8 mouse cellular contexts compared by ENCODE assay signal in genomic region chr13:6647067-6647991, GRCm38 (mm10). TPM values are rescaled to one million over a fixed set of nuclear protein-coding genes. Genes with fewer than 3 reads are reported as not detected.
DNase-seq lines count a peak whose midpoint lies in the region; ATAC-seq and TF ChIP-seq lines count a peak whose summit lies in the region.

No protein-coding gene starts in this region.

- H3K9me3 ChIP-seq in CH12.LX (replicated peaks; ENCODE audit: low read length) = no peaks in the 10 kb centered on the region
- no peaks in the 10 kb centered on the region for H3K9me3 ChIP-seq in embryonic facial prominence, embryonic 11.5 days (replicated peaks; ENCODE audit: control insufficient read depth, low read length)
- H3K9me3 ChIP-seq in heart, postnatal 0 days (replicated peaks; ENCODE audit: control insufficient read depth, low read length) = no peaks in the 10 kb centered on the region
- no peaks in the 10 kb centered on the region for H3K9me3 ChIP-seq in neural tube, embryonic 12.5 days

- H3K36me3 ChIP-seq in CH12.LX (replicated peaks in 1 of 2; ENCODE audit: control insufficient read depth in 1 of 2, insufficient read depth in 1 of 2, low read length in 1 of 2) = peaks cover 0 to 21% of the 10 kb centered on the region in 2 experiments
- no peaks in the 10 kb centered on the region for H3K36me3 ChIP-seq in embryonic facial prominence, embryonic 11.5 days (replicated peaks; ENCODE audit: control insufficient read depth, insufficient read depth, low read depth, low read length)
- H3K36me3 ChIP-seq in heart, postnatal 0 days (replicated peaks; ENCODE audit: control insufficient read depth, insufficient read depth, low read length) = no peaks in the 10 kb centered on the region
- no peaks in the 10 kb centered on the region for H3K36me3 ChIP-seq in neural tube, embryonic 12.5 days
- 0 out of 2 replicates have a peak, but pooled peaks cover 3% of the 10 kb centered on the region for H3K36me3 ChIP-seq in thymus, adult 2 months (ENCODE audit: control insufficient read depth, insufficient read depth, low read length)

- peak; percentile 86 for DNase-seq in CH12.LX (ENCODE audit: extremely low read depth)
- DNase-seq in adrenal gland, postnatal 10 days = peak; percentile 79
- DNase-seq in embryonic facial prominence, embryonic 11.5 days (ENCODE audit: low spot score) = peak; percentile 44
- peak; percentile 48 for DNase-seq in heart, postnatal 0 days (ENCODE audit: low spot score)
- peak; percentile 59 to 78 for DNase-seq in kidney, postnatal 36 days
- DNase-seq in lung, adult 18-20 months = peak; percentile 65 to 68
- peak; percentile 88 for DNase-seq in thymus, adult 2 months

- peak overlapping the region; percentile 78 for H3K9ac ChIP-seq in CH12.LX (ENCODE audit: insufficient read depth, low read depth)
- H3K9ac ChIP-seq in embryonic facial prominence, embryonic 11.5 days (replicated peaks; ENCODE audit: low read length) = peak overlapping the region; percentile 41
- H3K9ac ChIP-seq in heart, postnatal 0 days (replicated peaks; ENCODE audit: low read depth, low read length) = peak overlapping the region; percentile 74
- peak overlapping the region; percentile 65 for H3K9ac ChIP-seq in neural tube, embryonic 12.5 days

- TF ChIP-seq RAD21 in CH12.LX (IDR thresholded peaks at IDR 0.05; ENCODE audit: low read depth, low read length) = no peak

- in situ Hi-C loops in CH12.LX (cut with MboI; ENCODE audit: low pct_ligation_motif_present, low pct_unique_long_range_greater_than_20kb, low sequenced_read_pairs) = loop anchor here (25.0 kb wide), 1 partner anchor 785 kb away; the partner anchor contains the start of gene Klf6

- peak; percentile 71 for TF ChIP-seq POLR2A in CH12.LX (IDR thresholded peaks at IDR 0.05; ENCODE audit: low read depth, low read length)
- peak; percentile 55; the same call in 1 of the 2 replicates for TF ChIP-seq POLR2A in thymus, adult 2 months (IDR thresholded peaks at IDR 0.05; ENCODE audit: control insufficient read depth, extremely low read depth, insufficient read depth, low read length, poor library complexity)

- H3K27me3 ChIP-seq in CH12.LX (replicated peaks) = no peaks in the 10 kb centered on the region
- H3K27me3 ChIP-seq in embryonic facial prominence, embryonic 11.5 days (ENCODE audit: control insufficient read depth, insufficient read depth, low read length) = no peaks in the 10 kb centered on the region
- H3K27me3 ChIP-seq in heart, postnatal 0 days (ENCODE audit: control insufficient read depth, insufficient read depth, low read length) = no peaks in the 10 kb centered on the region
- no peaks in the 10 kb centered on the region for H3K27me3 ChIP-seq in neural tube, embryonic 12.5 days (replicated peaks)
- H3K27me3 ChIP-seq in thymus, adult 2 months (ENCODE audit: control insufficient read depth, insufficient read depth, low read length) = no peaks in the 10 kb centered on the region

- no peak for TF ChIP-seq CTCF in CH12.LX (conservative IDR thresholded peaks at IDR 0.05 in 1 of 2, IDR thresholded peaks at IDR 0.05 in 1 of 2; ENCODE audit: low read depth in 2 of 2, low read length in 2 of 2)
- TF ChIP-seq CTCF in heart, postnatal 0 days (IDR thresholded peaks at IDR 0.05; ENCODE audit: low read depth) = no peak
- 0 out of 2 replicates have a peak, but pooled peaks have one; percentile 21 for TF ChIP-seq CTCF in thymus, adult 2 months (IDR thresholded peaks at IDR 0.05; ENCODE audit: borderline replicate concordance, control insufficient read depth, extremely low read depth, insufficient read depth, low read length, poor library complexity)

- no peak for TF ChIP-seq EP300 in CH12.LX (IDR thresholded peaks at IDR 0.05; ENCODE audit: low read length)
- TF ChIP-seq EP300 in heart, postnatal 0 days (IDR thresholded peaks at IDR 0.05; ENCODE audit: low read depth) = no peak

- H3K27ac ChIP-seq in CH12.LX (ENCODE audit: insufficient read depth, low read depth) = peak overlapping the region; percentile 62
- no peak overlapping the region for H3K27ac ChIP-seq in embryonic facial prominence, embryonic 11.5 days (replicated peaks; ENCODE audit: low read depth, low read length)
- peak overlapping the region; percentile 94 for H3K27ac ChIP-seq in heart, postnatal 0 days (ENCODE audit: low read depth)
- H3K27ac ChIP-seq in neural tube, embryonic 12.5 days = no peak overlapping the region
- H3K27ac ChIP-seq in thymus, adult 2 months (ENCODE audit: control insufficient read depth, insufficient read depth, low read length) = peak overlapping the region; percentile 79

- peaks cover 4 to 45% of the 10 kb centered on the region in 2 experiments; a peak in 3 of 4 replicates for H3K4me1 ChIP-seq in CH12.LX (ENCODE audit: control insufficient read depth in 1 of 2, insufficient read depth in 2 of 2)
- H3K4me1 ChIP-seq in embryonic facial prominence, embryonic 11.5 days (ENCODE audit: control insufficient read depth, insufficient read depth, low read length) = peaks cover 3% of the 10 kb centered on the region; the same call in 1 of the 2 replicates
- H3K4me1 ChIP-seq in heart, postnatal 0 days (ENCODE audit: control insufficient read depth, insufficient read depth) = peaks cover 25% of the 10 kb centered on the region
- peaks cover 8% of the 10 kb centered on the region; the same call in 1 of the 2 replicates for H3K4me1 ChIP-seq in neural tube, embryonic 12.5 days
- peaks cover 4% of the 10 kb centered on the region for H3K4me1 ChIP-seq in thymus, adult 2 months (replicated peaks; ENCODE audit: control insufficient read depth, insufficient read depth, low read length)

- dilution Hi-C loops in CH12.LX (cut with MboI; ENCODE audit: extremely low pct_ligation_motif_present, extremely low pct_unique_long_range_greater_than_20kb, low sequenced_read_pairs) = no loop called here

- H3K4me3 ChIP-seq in CH12.LX (replicated peaks in 1 of 3; ENCODE audit: low read depth in 2 of 3, low read length in 2 of 3, poor library complexity in 1 of 3) = peak overlapping the region; percentile 64 to 95 (median 95)
- H3K4me3 ChIP-seq in embryonic facial prominence, embryonic 11.5 days (ENCODE audit: low read depth, low read length) = peak overlapping the region; percentile 50
- H3K4me3 ChIP-seq in heart, postnatal 0 days (ENCODE audit: low read depth, low read length) = peak overlapping the region; percentile 75
- H3K4me3 ChIP-seq in neural tube, embryonic 12.5 days = peak overlapping the region; percentile 56
- peak overlapping the region; percentile 57 for H3K4me3 ChIP-seq in thymus, adult 2 months (ENCODE audit: control insufficient read depth, insufficient read depth, low read length)

- under 1% methylated on average over 39 of the region's 39 CpGs for WGBS in embryonic facial prominence, embryonic 11.5 days
- WGBS in heart, postnatal 0 days = 0% methylated on average over 39 of the region's 39 CpGs
- WGBS in neural tube, embryonic 12.5 days = under 1% methylated on average over 39 of the region's 39 CpGs
- under 1% methylated on average over 39 of the region's 39 CpGs for WGBS in thymus, adult 2 months

- peak; percentile 56 for ATAC-seq in embryonic facial prominence, embryonic 11.5 days (replicated peaks; ENCODE audit: insufficient number of reproducible peaks, low FRiP score, low TSS enrichment, low read depth)
- ATAC-seq in heart, postnatal 0 days (ENCODE audit: insufficient read depth, low read depth) = peak; percentile 72
- ATAC-seq in neural tube, embryonic 12.5 days (ENCODE audit: low FRiP score, low read depth) = peak; percentile 35

- H3K4me2 ChIP-seq in CH12.LX (ENCODE audit: insufficient read depth, low read depth, poor library complexity, severe bottlenecking) = peak overlapping the region; percentile 79
- peak overlapping the region; percentile 97 for H3K4me2 ChIP-seq in embryonic facial prominence, embryonic 11.5 days (ENCODE audit: low read depth, low read length)
- H3K4me2 ChIP-seq in heart, postnatal 0 days (ENCODE audit: low read depth, low read length) = peak overlapping the region; percentile 99
- peak overlapping the region; percentile 100 for H3K4me2 ChIP-seq in neural tube, embryonic 12.5 days (replicated peaks)

- peaks cover 51% of the 10 kb centered on the region for H3K79me2 ChIP-seq in CH12.LX (replicated peaks; ENCODE audit: control insufficient read depth, extremely low read depth, insufficient read depth, poor library complexity, severe bottlenecking)

TF ChIP-seq in CH12.LX, 34 proteins besides CTCF, POLR2A, EP300 and RAD21 (continues in another document):
- no peak; the same call in 1 of the 2 replicates for TF ChIP-seq MAZ (IDR thresholded peaks at IDR 0.05; ENCODE audit: low read depth, low read length)
- TF ChIP-seq IRF4 (IDR thresholded peaks at IDR 0.05; ENCODE audit: low read depth, low read length) = 0 out of 2 replicates have a peak, but pooled peaks have one; percentile 28
- no peak for TF ChIP-seq MAFK (IDR thresholded peaks at IDR 0.05; ENCODE audit: insufficient replicate concordance, low read length)
- no peak for TF ChIP-seq USF2 (conservative IDR thresholded peaks at IDR 0.05; ENCODE audit: low read depth, low read length)
- TF ChIP-seq ZKSCAN1 (IDR thresholded peaks at IDR 0.05; ENCODE audit: borderline replicate concordance, low read depth, low read length) = no peak
- 0 out of 2 replicates have a peak, but pooled peaks have one; percentile 38 for TF ChIP-seq MEF2A (IDR thresholded peaks at IDR 0.05; ENCODE audit: borderline replicate concordance, low read depth, low read length)
- peak; percentile 91; the same call in 1 of the 2 replicates for TF ChIP-seq MXI1 (IDR thresholded peaks at IDR 0.05; ENCODE audit: low read depth, low read length)
- peak; percentile 53; the same call in 1 of the 2 replicates for TF ChIP-seq TCF12 (IDR thresholded peaks at IDR 0.05; ENCODE audit: low read depth, low read length)
- peak; percentile 31 for TF ChIP-seq NRF1 (IDR thresholded peaks at IDR 0.05; ENCODE audit: low read depth, low read length)
- peak; percentile 60 for TF ChIP-seq MYC (IDR thresholded peaks at IDR 0.05; ENCODE audit: low read depth, low read length)
- no peak for TF ChIP-seq CHD2 (IDR thresholded peaks at IDR 0.05; ENCODE audit: low read length)
- TF ChIP-seq HCFC1 (IDR thresholded peaks at IDR 0.05; ENCODE audit: low read depth, low read length) = peak; percentile 39
- TF ChIP-seq PAX5 (IDR thresholded peaks at IDR 0.05; ENCODE audit: low read length) = no peak
- TF ChIP-seq ELF1 (IDR thresholded peaks at IDR 0.05; ENCODE audit: low read depth, low read length) = peak; percentile 63

RNA-seq across cellular contexts. Expression of gene Pfkp, which starts 1.2 kb away (rescaled TPM):
- total RNA-seq in CH12.LX (2012; rRNA removed) (247 and 417 TPM in 2 replicates), CH12.LX (2014; rRNA removed) (204 and 211 TPM in 2 replicates)
- 239 and 265 TPM in 2 replicates for polyA plus RNA-seq in CH12.LX (2012; ENCODE audit: insufficient read length, low read depth)
- total RNA-seq in adrenal gland, postnatal 10 days (2021) = 10 to 100 TPM; 46.2 to 49.2 TPM
- polyA plus RNA-seq in embryonic facial prominence, embryonic 11.5 days (2014; fragmentation: Nextera tagmentation; extraction: Ambion mirVana) = 16.5 and 16.7 TPM in 2 replicates
- total RNA-seq in heart, postnatal 0 days (2014; rRNA removed; ENCODE audit: low replicate concordance) = 149 and 162 TPM in 2 replicates
- 77.3 and 82.9 TPM in 2 replicates for polyA plus RNA-seq in heart, postnatal 0 days (2015; fragmentation: Nextera tagmentation; extraction: Ambion mirVana)
- polyA plus RNA-seq in neural tube, embryonic 12.5 days (2016; fragmentation: Nextera tagmentation; extraction: Ambion mirVana) = 96.9 and 105 TPM in 2 replicates
- 82.0 and 93.2 TPM in 2 replicates for polyA plus RNA-seq in thymus, adult 2 months (2012; rRNA removed)

Comparison
In these comparisons a context has a peak if more than half of its experiments do, and no peak if none do; other contexts are left out.
1. H3K27ac ChIP-seq: peak in CH12.LX (single experiment), heart, postnatal 0 days (single experiment) and thymus, adult 2 months (single experiment); none in embryonic facial prominence, embryonic 11.5 days (single experiment) and neural tube, embryonic 12.5 days (single experiment).
2. Peak in every context shown above with its lines, with median percentiles within 50 percentile points of each other: DNase-seq, H3K4me2 ChIP-seq, H3K4me3 ChIP-seq, H3K9ac ChIP-seq and ATAC-seq.